Mouse (Mus musculus): ENCODE measurements around the gene Ihh.

Gene Ihh

GRCm38 (mm10) chr1:74947986-74948670 lies 3.3 kb downstream of the Ihh start:
- no peak for DNase-seq (ENCODE audit: low spot score in 2 of 2)

- DNase-seq (ENCODE audit: low spot score in 2 of 2), result no peak
These were observed 9.7 kb downstream of the Ihh start for GRCm38 (mm10) chr1:74941651-74942360.

- DNase-seq (ENCODE audit: low spot score in 2 of 2), result no peak
These were observed 11.7 kb downstream of the Ihh start for GRCm38 (mm10) chr1:74939762-74940161.

GRCm38 (mm10) chr1:74936221-74936830 lies 15.1 kb downstream of the Ihh start:
- no peak for DNase-seq (ENCODE audit: low spot score in 2 of 2)

GRCm38 (mm10) chr1:74935402-74935801 lies 16.1 kb downstream of the Ihh start, which contains the start of gene Cfap65:
Gene Cfap65, minus strand, starts transcription at chr1:74935599.
- peak in 1 of 2 experiments; percentile 52 for DNase-seq (ENCODE audit: low spot score in 2 of 2)

- DNase-seq (ENCODE audit: low spot score in 2 of 2), result no peak
These were observed 23.7 kb downstream of the Ihh start for GRCm38 (mm10) chr1:74927621-74928296.

- DNase-seq (ENCODE audit: low spot score in 2 of 2), result peak in 1 of 2 experiments; percentile 17
These were observed 24.8 kb downstream of the Ihh start for GRCm38 (mm10) chr1:74926721-74927120.

- no peak for DNase-seq (ENCODE audit: low spot score in 2 of 2)
These were observed 27.0 kb downstream of the Ihh start for GRCm38 (mm10) chr1:74924464-74924863.

- DNase-seq (ENCODE audit: low spot score in 2 of 2), result no peak
These were observed 35.8 kb downstream of the Ihh start for GRCm38 (mm10) chr1:74915706-74916105.

- DNase-seq (ENCODE audit: low spot score in 2 of 2), result no peak
These were observed 49.3 kb downstream of the Ihh start for GRCm38 (mm10) chr1:74902191-74902590.

GRCm38 (mm10) chr1:74901686-74902085 lies 49.8 kb downstream of the Ihh start:
- peak in 1 of 2 experiments; percentile 55 for DNase-seq (ENCODE audit: low spot score in 2 of 2)

GRCm38 (mm10) chr1:74900341-74901285 lies 50.9 kb downstream of the Ihh start:
- DNase-seq (ENCODE audit: low spot score in 2 of 2), result no peak

- no peak for DNase-seq (ENCODE audit: low spot score in 2 of 2)
These were observed 52.6 kb downstream of the Ihh start for GRCm38 (mm10) chr1:74898656-74899431.

GRCm38 (mm10) chr1:74897976-74898375 lies 53.5 kb downstream of the Ihh start:
- no peak for DNase-seq (ENCODE audit: low spot score in 2 of 2)
